Mouse (Mus musculus) heart, embryonic 15.5 days (tissue): ENCODE results near the gene Eef2. TPM values are rescaled to one million over a fixed set of nuclear protein-coding genes. Genes with fewer than 3 reads are reported as not detected.
"Not testable (repeated sequence)": the region's sequence is repeated elsewhere in the genome, so short reads cannot be mapped to it uniquely, and the experiment has no call there.

Experiments used
- ATAC-seq: fragments of 200-750 bp; cut with Nextera tagmentation; replicated peaks from 2 replicates; pipeline ENCODE4 v1.8.0; 2017; ENCODE audit warnings: low read depth, moderate TSS enrichment; ENCODE audit not compliant: insufficient number of reproducible peaks, insufficient read depth, low FRiP score
- H3K27ac ChIP-seq: fragments of 300-500 bp; sonication (generic); 2 replicates; pipeline ENCODE4 v1.5.1; 2015; ENCODE audit warnings: mild to moderate bottlenecking, inconsistent platforms
- H3K27me3 ChIP-seq: fragments of 300-500 bp; sonication (generic); 2 replicates; pipeline ENCODE4 v1.6.1; 2015; ENCODE audit warnings: inconsistent platforms
- H3K36me3 ChIP-seq: fragments of 300-500 bp; sonication (generic); 2 replicates; pipeline ENCODE4 v1.6.1; 2015; ENCODE audit warnings: mild to moderate bottlenecking, inconsistent platforms
- H3K4me1 ChIP-seq: fragments of 300-500 bp; sonication (generic); replicated peaks from 2 replicates; pipeline ENCODE4 v1.6.1; 2015; ENCODE audit warnings: inconsistent platforms
- H3K4me2 ChIP-seq: fragments of 300-500 bp; sonication (generic); 2 replicates; pipeline ENCODE4 v1.6.1; 2015; ENCODE audit warnings: inconsistent platforms, mild to moderate bottlenecking, moderate library complexity
- H3K4me3 ChIP-seq: fragments of 300-500 bp; sonication (generic); 2 replicates; pipeline ENCODE4 v1.5.1; 2015; ENCODE audit warnings: mild to moderate bottlenecking, inconsistent platforms
- H3K9ac ChIP-seq: fragments of 300-500 bp; sonication (generic); 2 replicates; pipeline ENCODE4 v1.6.1; 2015; ENCODE audit warnings: mild to moderate bottlenecking, inconsistent platforms
- H3K9me3 ChIP-seq: fragments of 300-500 bp; sonication (generic); replicated peaks from 2 replicates; pipeline ENCODE4 v1.6.1; 2016; ENCODE audit warnings: inconsistent platforms
- WGBS: fragments of 180-500 bp; shearing (Covaris S2); methylation state at CpG from one replicate; pipeline ENCODE4 v1.1.7; 2015; ENCODE audit warnings: mixed read lengths; 5-methylcytosine and 5-hydroxymethylcytosine counted together
- polyA plus RNA-seq: library from polyadenylated mRNA; unstranded; fragments of >200 nt; fragmentation: Nextera tagmentation; extraction: Ambion mirVana; gene quantifications from 2 replicates; pipeline ENCODE4 v1.2.1, GENCODE M21; 2015

Gene Eef2
- polyA plus RNA-seq, 1 experiment from 2014 or later, result 350 TPM

- Histone ChIP-seq H3K27me3 (no peaks in the 10 kb centered on the region), H3K9me3 (no peaks in the 10 kb centered on the region), H3K4me3 (peak overlapping the region; percentile 36), H3K4me1 (peaks cover 57% of the 10 kb centered on the region), H3K4me2 (peak overlapping the region; percentile 63), H3K27ac (peak overlapping the region; percentile 91), H3K9ac (no peak overlapping the region), H3K36me3 (peaks cover 24% of the 10 kb centered on the region)
- 4% methylated on average over 29 of the region's 29 CpGs for WGBS
- ATAC-seq, result peak; percentile 29; the same call in 1 of the 2 replicates
Observed at GRCm38 (mm10) chr10:81174617-81175344, 1.6 kb upstream of the Eef2 start.

GRCm38 (mm10) chr10:81175345-81175701 is 1.1 kb upstream of the Eef2 start:
- 14% methylated on average over 4 of the region's 4 CpGs for WGBS
- H3K27ac ChIP-seq, result peak overlapping the region; percentile 91
- peak overlapping the region; percentile 36 for H3K4me3 ChIP-seq
- H3K4me1 ChIP-seq, result peaks cover 62% of the 10 kb centered on the region
- not testable (repeated sequence) for H3K9ac ChIP-seq, H3K27me3 ChIP-seq, H3K9me3 ChIP-seq, ATAC-seq
- peak overlapping the region; percentile 63 for H3K4me2 ChIP-seq
- H3K36me3 ChIP-seq, result peaks cover 29% of the 10 kb centered on the region

GRCm38 (mm10) chr10:81175936-81176465 is 430 bp upstream of the Eef2 start:
- H3K4me1 ChIP-seq, result peaks cover 67% of the 10 kb centered on the region
- peak overlapping the region; percentile 84 for H3K4me2 ChIP-seq
- H3K36me3 ChIP-seq, result peaks cover 36% of the 10 kb centered on the region
- peak; percentile 2; the same call in 1 of the 2 replicates for ATAC-seq
- H3K27me3 ChIP-seq, result no peaks in the 10 kb centered on the region
- H3K4me3 ChIP-seq, result peak overlapping the region; percentile 95
- H3K9ac ChIP-seq, result peak overlapping the region; percentile 39; the same call in 1 of the 2 replicates
- 4% methylated on average over 13 of the region's 13 CpGs for WGBS
- H3K9me3 ChIP-seq, result no peaks in the 10 kb centered on the region
- peak overlapping the region; percentile 91 for H3K27ac ChIP-seq

- Histone ChIP-seq H3K27me3 (no peaks in the 10 kb centered on the region), H3K36me3 (peaks cover 50% of the 10 kb centered on the region), H3K4me3 (peak overlapping the region; percentile 95), H3K4me1 (peaks cover 81% of the 10 kb centered on the region), H3K4me2 (peak overlapping the region; percentile 84), H3K9me3 (no peaks in the 10 kb centered on the region), H3K27ac (peak overlapping the region; percentile 91), H3K9ac (peak overlapping the region; percentile 97)
- no peak for ATAC-seq
- whole genome bisulfite sequencing, result 6% methylated on average over 16 of the region's 16 CpGs
Observed at GRCm38 (mm10) chr10:81177491-81177925, 1.1 kb downstream of the Eef2 start.

GRCm38 (mm10) chr10:81177958-81178712 is 1.7 kb downstream of the Eef2 start:
- Histone ChIP-seq H3K27me3 (no peaks in the 10 kb centered on the region), H3K27ac (peak overlapping the region; percentile 91), H3K4me2 (peak overlapping the region; percentile 84), H3K9ac (peak overlapping the region; percentile 97), H3K36me3 (peaks cover 50% of the 10 kb centered on the region), H3K4me1 (peaks cover 77% of the 10 kb centered on the region), H3K4me3 (peak overlapping the region; percentile 95), H3K9me3 (no peaks in the 10 kb centered on the region)
- ATAC-seq, result no peak
- WGBS, result 52% methylated on average over 14 of the region's 14 CpGs

GRCm38 (mm10) chr10:81178927-81179326 is 2.5 kb downstream of the Eef2 start:
- H3K9me3 ChIP-seq, result no peaks in the 10 kb centered on the region
- H3K4me1 ChIP-seq, result peaks cover 75% of the 10 kb centered on the region
- WGBS, result 90% methylated on average over 11 of the region's 11 CpGs
- no peak for ATAC-seq
- H3K36me3 ChIP-seq, result peaks cover 52% of the 10 kb centered on the region
- peak overlapping the region; percentile 14; the same call in 1 of the 2 replicates for H3K27ac ChIP-seq
- peak overlapping the region; percentile 95; the same call in 1 of the 2 replicates for H3K4me3 ChIP-seq
- no peaks in the 10 kb centered on the region for H3K27me3 ChIP-seq
- no peak overlapping the region for H3K4me2 ChIP-seq
- H3K9ac ChIP-seq, result no peak overlapping the region

GRCm38 (mm10) chr10:81179451-81180342 is 3.3 kb downstream of the Eef2 start:
- WGBS, result 89% methylated on average over 32 of the region's 32 CpGs
- Histone ChIP-seq H3K4me1 (peaks cover 75% of the 10 kb centered on the region), H3K36me3 (peaks cover 57% of the 10 kb centered on the region), H3K4me3 (no peak overlapping the region), H3K27ac (peak overlapping the region; percentile 16; the same call in 1 of the 2 replicates), H3K27me3 (no peaks in the 10 kb centered on the region), H3K9ac (0 out of 2 replicates have a peak overlapping the region, but pooled peaks have one; percentile 11), H3K9me3 (no peaks in the 10 kb centered on the region), H3K4me2 (no peak overlapping the region)
- ATAC-seq, result no peak

GRCm38 (mm10) chr10:81180946-81181345 is 4.5 kb downstream of the Eef2 start:
- Histone ChIP-seq H3K9me3 (no peaks in the 10 kb centered on the region), H3K9ac (no peak overlapping the region), H3K27me3 (no peaks in the 10 kb centered on the region), H3K36me3 (peaks cover 62% of the 10 kb centered on the region), H3K4me2 (no peak overlapping the region), H3K4me1 (peaks cover 70% of the 10 kb centered on the region), H3K27ac (0 out of 2 replicates have a peak overlapping the region, but pooled peaks have one; percentile 16), H3K4me3 (no peak overlapping the region)
- ATAC-seq, result no peak
- 92% methylated on average over 13 of the region's 13 CpGs for WGBS

- not testable (repeated sequence) for H3K27me3 ChIP-seq, ATAC-seq, H3K4me2 ChIP-seq, H3K4me3 ChIP-seq, H3K9ac ChIP-seq, H3K9me3 ChIP-seq
- Histone ChIP-seq H3K36me3 (peaks cover 68% of the 10 kb centered on the region), H3K27ac (peak overlapping the region; percentile 95), H3K4me1 (peaks cover 69% of the 10 kb centered on the region)
- WGBS, result 74% methylated on average over 12 of the region's 12 CpGs
Observed at GRCm38 (mm10) chr10:81181860-81182259, 5.4 kb downstream of the Eef2 start.

GRCm38 (mm10) chr10:81182336-81183333 is 6.2 kb downstream of the Eef2 start, which contains the start of gene Dapk3:
Dapk3 (plus strand) TSS chr10:81183005.
- no peaks in the 10 kb centered on the region for H3K9me3 ChIP-seq
- peak within 1 kb of the TSS; percentile 74 for H3K4me3 ChIP-seq
- peaks cover 68% of the 10 kb centered on the region for H3K36me3 ChIP-seq
- WGBS, result 6% methylated on average over 53 of the region's 53 CpGs
- peak within 1 kb of the TSS; percentile 95 for H3K27ac ChIP-seq
- H3K9ac ChIP-seq, result peak within 1 kb of the TSS; percentile 78
- H3K4me2 ChIP-seq, result peak within 1 kb of the TSS; percentile 73
- peaks cover 66% of the 10 kb centered on the region for H3K4me1 ChIP-seq
- ATAC-seq, result peak; percentile 89
- H3K27me3 ChIP-seq, result no peaks in the 10 kb centered on the region
